Mouse (Mus musculus): Measurements from ENCODE around the gene Hoxc4. TPM values are rescaled to one million over a fixed set of nuclear protein-coding genes. Genes with fewer than 3 reads are reported as not detected.

Gene Hoxc4
- polyA plus RNA-seq, 1 experiment from 2014 or later: not detected

GRCm38 (mm10) chr15:102984925-102985324 lies 33.8 kb upstream of the Hoxc4 start:
- no peak for DNase-seq (ENCODE audit: low spot score)
- Histone ChIP-seq H3K4me1 (ENCODE audit: control insufficient read depth, insufficient read depth, low read length) (0 out of 2 replicates have a peak, but pooled peaks cover 3% of the 10 kb centered on the region), H3K9me3 (replicated peaks; ENCODE audit: control insufficient read depth, low read length) (no peaks in the 10 kb centered on the region), H3K4me2 (ENCODE audit: low read length) (no peak overlapping the region), H3K27me3 (replicated peaks; ENCODE audit: control insufficient read depth, insufficient read depth, low read length) (peaks cover 98% of the 10 kb centered on the region), H3K4me3 (ENCODE audit: low read depth, low read length) (no peak overlapping the region), H3K36me3 (ENCODE audit: control insufficient read depth, insufficient read depth, low read length) (no peaks in the 10 kb centered on the region), H3K9ac (ENCODE audit: low read length) (no peak overlapping the region), H3K27ac (ENCODE audit: low read depth, low read length) (no peak overlapping the region)
- no peak for ATAC-seq
- WGBS: 6% methylated on average over 3 of the region's 3 CpGs

- Histone ChIP-seq H3K4me3 (ENCODE audit: low read depth, low read length) (no peak overlapping the region), H3K9ac (ENCODE audit: low read length) (no peak overlapping the region), H3K27ac (ENCODE audit: low read depth, low read length) (no peak overlapping the region), H3K9me3 (replicated peaks; ENCODE audit: control insufficient read depth, low read length) (no peaks in the 10 kb centered on the region), H3K4me1 (ENCODE audit: control insufficient read depth, insufficient read depth, low read length) (no peaks in the 10 kb centered on the region), H3K27me3 (replicated peaks; ENCODE audit: control insufficient read depth, insufficient read depth, low read length) (peaks cover 98% of the 10 kb centered on the region), H3K4me2 (ENCODE audit: low read length) (no peak overlapping the region), H3K36me3 (ENCODE audit: control insufficient read depth, insufficient read depth, low read length) (no peaks in the 10 kb centered on the region)
- peak; percentile 92 for DNase-seq (ENCODE audit: low spot score)
- ATAC-seq: peak; percentile 42; the same call in 1 of the 2 replicates
- 3% methylated on average over 21 of the region's 21 CpGs for WGBS
Observed at GRCm38 (mm10) chr15:102987124-102987833, 31.5 kb upstream of the Hoxc4 start.

GRCm38 (mm10) chr15:102988078-102988477 lies 30.7 kb upstream of the Hoxc4 start:
- Histone ChIP-seq H3K9ac (ENCODE audit: low read length) (no peak overlapping the region), H3K9me3 (replicated peaks; ENCODE audit: control insufficient read depth, low read length) (no peaks in the 10 kb centered on the region), H3K27ac (ENCODE audit: low read depth, low read length) (no peak overlapping the region), H3K36me3 (ENCODE audit: control insufficient read depth, insufficient read depth, low read length) (no peaks in the 10 kb centered on the region), H3K4me3 (ENCODE audit: low read depth, low read length) (no peak overlapping the region), H3K4me2 (ENCODE audit: low read length) (no peak overlapping the region), H3K4me1 (ENCODE audit: control insufficient read depth, insufficient read depth, low read length) (no peaks in the 10 kb centered on the region), H3K27me3 (replicated peaks; ENCODE audit: control insufficient read depth, insufficient read depth, low read length) (peaks cover 99% of the 10 kb centered on the region)
- 15% methylated on average over 5 of the region's 5 CpGs for WGBS
- ATAC-seq: no peak
- no peak for DNase-seq (ENCODE audit: low spot score)

GRCm38 (mm10) chr15:102990461-102991397 lies 28.0 kb upstream of the Hoxc4 start, which contains the start of gene Hoxc8:
Gene Hoxc8 (plus strand): TSS chr15:102990607.
- Histone ChIP-seq H3K36me3 (ENCODE audit: control insufficient read depth, insufficient read depth, low read length) (no peaks in the 10 kb centered on the region), H3K9ac (ENCODE audit: low read length) (no peak within 1 kb of the TSS), H3K4me1 (ENCODE audit: control insufficient read depth, insufficient read depth, low read length) (no peaks in the 10 kb centered on the region), H3K4me2 (ENCODE audit: low read length) (no peak within 1 kb of the TSS), H3K27me3 (replicated peaks; ENCODE audit: control insufficient read depth, insufficient read depth, low read length) (peaks cover 95% of the 10 kb centered on the region), H3K4me3 (ENCODE audit: low read depth, low read length) (no peak within 1 kb of the TSS), H3K9me3 (replicated peaks; ENCODE audit: control insufficient read depth, low read length) (no peaks in the 10 kb centered on the region), H3K27ac (ENCODE audit: low read depth, low read length) (no peak within 1 kb of the TSS)
- ATAC-seq: no peak
- under 1% methylated on average over 67 of the region's 69 CpGs for WGBS
- DNase-seq (ENCODE audit: low spot score): peak; percentile 46

GRCm38 (mm10) chr15:102991782-102992181 lies 27.0 kb upstream of the Hoxc4 start:
- no peaks in the 10 kb centered on the region for H3K4me1 ChIP-seq (ENCODE audit: control insufficient read depth, insufficient read depth, low read length)
- no peak overlapping the region for H3K27ac ChIP-seq (ENCODE audit: low read depth, low read length)
- H3K27me3 ChIP-seq (replicated peaks; ENCODE audit: control insufficient read depth, insufficient read depth, low read length): peaks cover 95% of the 10 kb centered on the region
- H3K9ac ChIP-seq (ENCODE audit: low read length): no peak overlapping the region
- WGBS: 3% methylated on average over 7 of the region's 7 CpGs
- no peak overlapping the region for H3K4me3 ChIP-seq (ENCODE audit: low read depth, low read length)
- DNase-seq (ENCODE audit: low spot score) (no peak), ATAC-seq (no peak)
- no peaks in the 10 kb centered on the region for H3K36me3 ChIP-seq (ENCODE audit: control insufficient read depth, insufficient read depth, low read length)
- H3K4me2 ChIP-seq (ENCODE audit: low read length): no peak overlapping the region
- no peaks in the 10 kb centered on the region for H3K9me3 ChIP-seq (replicated peaks; ENCODE audit: control insufficient read depth, low read length)

- WGBS: 2% methylated on average over 11 of the region's 11 CpGs
Observed at GRCm38 (mm10) chr15:102992206-102992605, 26.5 kb upstream of the Hoxc4 start.

GRCm38 (mm10) chr15:102992863-102993262 lies 25.9 kb upstream of the Hoxc4 start:
- H3K9ac ChIP-seq (ENCODE audit: low read length): no peak overlapping the region
- H3K4me1 ChIP-seq (ENCODE audit: control insufficient read depth, insufficient read depth, low read length): no peaks in the 10 kb centered on the region
- H3K9me3 ChIP-seq (replicated peaks; ENCODE audit: control insufficient read depth, low read length): no peaks in the 10 kb centered on the region
- no peaks in the 10 kb centered on the region for H3K36me3 ChIP-seq (ENCODE audit: control insufficient read depth, insufficient read depth, low read length)
- H3K4me3 ChIP-seq (ENCODE audit: low read depth, low read length): no peak overlapping the region
- no peak overlapping the region for H3K27ac ChIP-seq (ENCODE audit: low read depth, low read length)
- WGBS: 0% methylated on average over 3 of the region's 3 CpGs
- H3K4me2 ChIP-seq (ENCODE audit: low read length): no peak overlapping the region
- H3K27me3 ChIP-seq (replicated peaks; ENCODE audit: control insufficient read depth, insufficient read depth, low read length): peaks cover 95% of the 10 kb centered on the region
- DNase-seq (ENCODE audit: low spot score) (no peak), ATAC-seq (no peak)

More at GRCm38 (mm10) chr15:102992206-102992605, 26.5 kb upstream of the Hoxc4 start:
- ATAC-seq: no peak
- Histone ChIP-seq H3K27me3 (replicated peaks; ENCODE audit: control insufficient read depth, insufficient read depth, low read length) (peaks cover 95% of the 10 kb centered on the region), H3K27ac (ENCODE audit: low read depth, low read length) (no peak overlapping the region), H3K4me3 (ENCODE audit: low read depth, low read length) (no peak overlapping the region), H3K36me3 (ENCODE audit: control insufficient read depth, insufficient read depth, low read length) (no peaks in the 10 kb centered on the region), H3K9me3 (replicated peaks; ENCODE audit: control insufficient read depth, low read length) (no peaks in the 10 kb centered on the region), H3K9ac (ENCODE audit: low read length) (no peak overlapping the region), H3K4me1 (ENCODE audit: control insufficient read depth, insufficient read depth, low read length) (no peaks in the 10 kb centered on the region), H3K4me2 (ENCODE audit: low read length) (no peak overlapping the region)
- no peak for DNase-seq (ENCODE audit: low spot score)

GRCm38 (mm10) chr15:102996548-102996947 lies 22.2 kb upstream of the Hoxc4 start:
- ATAC-seq (no peak), DNase-seq (ENCODE audit: low spot score) (no peak)
- Histone ChIP-seq H3K27ac (ENCODE audit: low read depth, low read length) (no peak overlapping the region), H3K4me1 (ENCODE audit: control insufficient read depth, insufficient read depth, low read length) (peaks cover 7% of the 10 kb centered on the region; the same call in 1 of the 2 replicates), H3K36me3 (ENCODE audit: control insufficient read depth, insufficient read depth, low read length) (no peaks in the 10 kb centered on the region), H3K27me3 (replicated peaks; ENCODE audit: control insufficient read depth, insufficient read depth, low read length) (peaks cover 95% of the 10 kb centered on the region), H3K9ac (ENCODE audit: low read length) (no peak overlapping the region), H3K9me3 (replicated peaks; ENCODE audit: control insufficient read depth, low read length) (no peaks in the 10 kb centered on the region), H3K4me3 (ENCODE audit: low read depth, low read length) (no peak overlapping the region), H3K4me2 (ENCODE audit: low read length) (no peak overlapping the region)
- under 1% methylated on average over 9 of the region's 9 CpGs for WGBS

Data from forebrain, embryonic 14.5 days (tissue).